Comparison of ENCODE assay signal across 9 mouse cellular contexts in the genomic region with DNA sequence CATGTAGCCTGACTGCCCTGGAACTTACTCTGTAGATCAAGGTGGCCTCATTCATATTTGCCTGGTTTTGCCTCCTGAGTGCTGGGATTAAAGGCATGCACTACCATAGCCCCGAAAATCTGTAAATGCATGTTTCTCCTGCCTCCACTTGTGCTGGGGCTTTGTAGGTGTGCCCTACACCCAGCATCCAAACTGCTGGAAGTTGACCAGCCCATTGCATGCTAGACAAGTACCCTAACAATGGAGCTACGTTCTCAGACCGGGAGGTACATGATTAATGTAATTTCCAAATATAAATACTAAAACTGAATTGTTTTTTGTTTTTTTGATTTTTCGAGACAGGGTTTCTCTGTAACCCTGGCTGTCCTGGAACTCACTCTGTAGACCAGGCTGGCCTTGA. TPM values are rescaled to one million over a fixed set of nuclear protein-coding genes. Genes with fewer than 3 reads are reported as not detected.
A peak's percentile ranks its signal among the peaks of the same experiment; 100 is the strongest.
DNase-seq lines count a peak whose midpoint lies in the region; ATAC-seq lines count a peak whose summit lies in the region.
"Had no signal": no experiment of that assay in that cellular context is flagged by ENCODE, and none has a peak within 500 bp of the region (broad histone marks: within the 10 kb centered on the region; RNA-seq: fewer than 3 reads in every experiment).

No protein-coding gene starts in this region.

- H3K4me1 ChIP-seq in kidney, embryonic 15.5 days, result peaks cover 28% of the 10 kb centered on the region
- peaks cover 23% of the 10 kb centered on the region for H3K4me1 ChIP-seq in embryonic facial prominence, embryonic 12.5 days
- peaks cover 29% of the 10 kb centered on the region for H3K4me1 ChIP-seq in midbrain, embryonic 16.5 days (ENCODE audit: control insufficient read depth, insufficient read depth, low read length)

- H3K4me3 ChIP-seq in kidney, embryonic 15.5 days (replicated peaks), result peak overlapping the region; percentile 93
- H3K4me3 ChIP-seq in embryonic facial prominence, embryonic 12.5 days, result peak overlapping the region; percentile 86
- peak overlapping the region; percentile 96 for H3K4me3 ChIP-seq in midbrain, embryonic 16.5 days (ENCODE audit: low read depth, low read length)

- ATAC-seq in kidney, embryonic 15.5 days (replicated peaks; ENCODE audit: low FRiP score), result no peak
- ATAC-seq in embryonic facial prominence, embryonic 12.5 days (ENCODE audit: insufficient number of reproducible peaks, insufficient read depth, low FRiP score, low TSS enrichment), result no peak
- no peak for ATAC-seq in midbrain, embryonic 16.5 days

- H3K9me3 ChIP-seq in kidney, embryonic 15.5 days (replicated peaks), result no peaks in the 10 kb centered on the region
- H3K9me3 ChIP-seq in embryonic facial prominence, embryonic 12.5 days, result no peaks in the 10 kb centered on the region
- no peaks in the 10 kb centered on the region for H3K9me3 ChIP-seq in midbrain, embryonic 16.5 days (replicated peaks; ENCODE audit: control insufficient read depth, low read length, poor library complexity, severe bottlenecking)

- peaks cover 43% of the 10 kb centered on the region for H3K36me3 ChIP-seq in kidney, embryonic 15.5 days
- H3K36me3 ChIP-seq in embryonic facial prominence, embryonic 12.5 days, result peaks cover 27% of the 10 kb centered on the region
- H3K36me3 ChIP-seq in midbrain, embryonic 16.5 days (ENCODE audit: control insufficient read depth, insufficient read depth, low read length), result peaks cover 9% of the 10 kb centered on the region

- no peaks in the 10 kb centered on the region for H3K27me3 ChIP-seq in kidney, embryonic 15.5 days
- H3K27me3 ChIP-seq in embryonic facial prominence, embryonic 12.5 days, result no peaks in the 10 kb centered on the region
- H3K27me3 ChIP-seq in midbrain, embryonic 16.5 days (ENCODE audit: control insufficient read depth, insufficient read depth, low read depth, low read length), result no peaks in the 10 kb centered on the region

- WGBS in kidney, embryonic 15.5 days, result 36% methylated on average over 4 of the region's 4 CpGs
- 57% methylated on average over 4 of the region's 4 CpGs for WGBS in embryonic facial prominence, embryonic 12.5 days
- 47% methylated on average over 4 of the region's 4 CpGs for WGBS in midbrain, embryonic 16.5 days

- no peak for DNase-seq in kidney, adult 11 months
- peak; percentile 23 for DNase-seq in induced T-regulatory cell, adult 2 months (ENCODE audit: low read depth)
- DNase-seq in ovary, adult 18-20 months (ENCODE audit: low spot score), result no peak
- DNase-seq in thymus, adult 18-20 months, result no peak
- no peak for DNase-seq in ovary, postnatal 10 days (ENCODE audit: low spot score)
- DNase-seq: kidney, adult 18-20 months had no signal

- no peak overlapping the region for H3K27ac ChIP-seq in kidney, embryonic 15.5 days
- no peak overlapping the region for H3K27ac ChIP-seq in embryonic facial prominence, embryonic 12.5 days
- H3K27ac ChIP-seq in midbrain, embryonic 16.5 days (ENCODE audit: low read length), result no peak overlapping the region

- peak overlapping the region; percentile 98 for H3K9ac ChIP-seq in kidney, embryonic 15.5 days
- H3K9ac ChIP-seq in embryonic facial prominence, embryonic 12.5 days, result peak overlapping the region; percentile 73
- peak overlapping the region; percentile 58 for H3K9ac ChIP-seq in midbrain, embryonic 16.5 days (ENCODE audit: low read depth, low read length)

- peak overlapping the region; percentile 68 for H3K4me2 ChIP-seq in kidney, embryonic 15.5 days
- H3K4me2 ChIP-seq in embryonic facial prominence, embryonic 12.5 days (replicated peaks), result peak overlapping the region; percentile 92
- peak overlapping the region; percentile 63 for H3K4me2 ChIP-seq in midbrain, embryonic 16.5 days (ENCODE audit: low read length)

RNA-seq across cellular contexts. Expression of a gene that starts 2.0 kb away (rescaled TPM):
- 243 and 252 TPM in 2 replicates for polyA plus RNA-seq in kidney, embryonic 15.5 days (2015; fragmentation: Nextera tagmentation; extraction: Ambion mirVana)
- 264 and 274 TPM in 2 replicates for polyA plus RNA-seq in embryonic facial prominence, embryonic 12.5 days (2016; fragmentation: Nextera tagmentation; extraction: Ambion mirVana)
- polyA plus RNA-seq in midbrain, embryonic 16.5 days (2015; fragmentation: Nextera tagmentation; extraction: Ambion mirVana), result 190 and 202 TPM in 2 replicates

RNA-seq across cellular contexts. Expression of a gene that starts 7.2 kb away (rescaled TPM):
- 20.7 and 21.2 TPM in 2 replicates for polyA plus RNA-seq in kidney, embryonic 15.5 days (2015; fragmentation: Nextera tagmentation; extraction: Ambion mirVana)
- 23.9 and 27.5 TPM in 2 replicates for polyA plus RNA-seq in embryonic facial prominence, embryonic 12.5 days (2016; fragmentation: Nextera tagmentation; extraction: Ambion mirVana)
- polyA plus RNA-seq in midbrain, embryonic 16.5 days (2015; fragmentation: Nextera tagmentation; extraction: Ambion mirVana), result 38.1 and 39.4 TPM in 2 replicates

RNA-seq across cellular contexts. Expression of a gene that starts 43.4 kb away (rescaled TPM):
- polyA plus RNA-seq in kidney, embryonic 15.5 days (2015; fragmentation: Nextera tagmentation; extraction: Ambion mirVana), result 306 and 318 TPM in 2 replicates
- polyA plus RNA-seq in embryonic facial prominence, embryonic 12.5 days (2016; fragmentation: Nextera tagmentation; extraction: Ambion mirVana), result 320 and 333 TPM in 2 replicates
- 270 and 301 TPM in 2 replicates for polyA plus RNA-seq in midbrain, embryonic 16.5 days (2015; fragmentation: Nextera tagmentation; extraction: Ambion mirVana)
